Mouse (Mus musculus): ENCODE measurements around the gene Kcnb1.

Gene Kcnb1

GRCm38 (mm10) chr2:167190076-167190399 lies at the start of gene Kcnb1:
Kcnb1 (minus strand) TSS chr2:167190155.
- peak; percentile 53 for DNase-seq (ENCODE audit: low read depth)

- no peak for DNase-seq (ENCODE audit: low read depth)
These were observed 49.3 kb upstream of the Kcnb1 start for GRCm38 (mm10) chr2:167239262-167239661.

- no peak for DNase-seq (ENCODE audit: low read depth)
These were observed 47.3 kb upstream of the Kcnb1 start for GRCm38 (mm10) chr2:167237224-167237623.

GRCm38 (mm10) chr2:167236174-167236573 lies 46.2 kb upstream of the Kcnb1 start:
- DNase-seq (ENCODE audit: low read depth), result no peak

GRCm38 (mm10) chr2:167235338-167236018 lies 45.5 kb upstream of the Kcnb1 start:
- DNase-seq (ENCODE audit: low read depth), result no peak

- DNase-seq (ENCODE audit: low read depth), result no peak
These were observed 43.8 kb upstream of the Kcnb1 start for GRCm38 (mm10) chr2:167233771-167234170.

GRCm38 (mm10) chr2:167233009-167233335 lies 43.0 kb upstream of the Kcnb1 start:
- no peak for DNase-seq (ENCODE audit: low read depth)

GRCm38 (mm10) chr2:167232132-167233008 lies 42.4 kb upstream of the Kcnb1 start:
- no peak for DNase-seq (ENCODE audit: low read depth)

GRCm38 (mm10) chr2:167230554-167230953 lies 40.6 kb upstream of the Kcnb1 start:
- no peak for DNase-seq (ENCODE audit: low read depth)

- no peak for DNase-seq (ENCODE audit: low read depth)
These were observed 35.0 kb upstream of the Kcnb1 start for GRCm38 (mm10) chr2:167224937-167225336.

GRCm38 (mm10) chr2:167224194-167224593 lies 34.2 kb upstream of the Kcnb1 start:
- DNase-seq (ENCODE audit: low read depth), result no peak

GRCm38 (mm10) chr2:167222152-167222551 lies 32.2 kb upstream of the Kcnb1 start:
- DNase-seq (ENCODE audit: low read depth), result peak; percentile 64

- DNase-seq (ENCODE audit: low read depth), result no peak
These were observed 31.3 kb upstream of the Kcnb1 start for GRCm38 (mm10) chr2:167221159-167221845.

- DNase-seq (ENCODE audit: low read depth), result no peak
These were observed 30.8 kb upstream of the Kcnb1 start for GRCm38 (mm10) chr2:167220736-167221135.

GRCm38 (mm10) chr2:167219154-167219775 lies 29.3 kb upstream of the Kcnb1 start:
- peak; percentile 78 for DNase-seq (ENCODE audit: low read depth)

GRCm38 (mm10) chr2:167213666-167214065 lies 23.7 kb upstream of the Kcnb1 start:
- DNase-seq (ENCODE audit: low read depth), result no peak

GRCm38 (mm10) chr2:167213076-167213475 lies 23.1 kb upstream of the Kcnb1 start:
- DNase-seq (ENCODE audit: low read depth), result peak; percentile 23

GRCm38 (mm10) chr2:167212551-167212950 lies 22.6 kb upstream of the Kcnb1 start:
- no peak for DNase-seq (ENCODE audit: low read depth)

GRCm38 (mm10) chr2:167212089-167212488 lies 22.1 kb upstream of the Kcnb1 start:
- no peak for DNase-seq (ENCODE audit: low read depth)

GRCm38 (mm10) chr2:167209900-167210299 lies 19.9 kb upstream of the Kcnb1 start:
- DNase-seq (ENCODE audit: low read depth), result no peak

- no peak for DNase-seq (ENCODE audit: low read depth)
These were observed 19.0 kb upstream of the Kcnb1 start for GRCm38 (mm10) chr2:167208984-167209383.

GRCm38 (mm10) chr2:167205918-167206629 lies 16.1 kb upstream of the Kcnb1 start:
- DNase-seq (ENCODE audit: low read depth), result no peak
